Mouse (Mus musculus): ENCODE data around the gene A530032D15Rik. TPM values are rescaled to one million over a fixed set of nuclear protein-coding genes. Genes with fewer than 3 reads are reported as not detected.

A530032D15Rik gene
- polyA plus RNA-seq, 1 experiment from 2014 or later = not detected

Other genes starting within 250 kb of the A530032D15Rik start
- 14.1 and 20.5 TPM in 2 replicates for gene Slc16a14, start 174.7 kb downstream of the A530032D15Rik start, polyA plus RNA-seq (2014; fragmentation: Nextera tagmentation; extraction: Ambion mirVana)
- not detected in 2 replicates for gene Gm10553, start 9.7 kb downstream of the A530032D15Rik start, polyA plus RNA-seq (2014; fragmentation: Nextera tagmentation; extraction: Ambion mirVana)
- 0.37 TPM in 1 of 2 replicates, not detected in the other for gene C130026I21Rik, start 160.7 kb upstream of the A530032D15Rik start, polyA plus RNA-seq (2014; fragmentation: Nextera tagmentation; extraction: Ambion mirVana)